ENCODE assay signal across 14 mouse cellular contexts in the genomic region with DNA sequence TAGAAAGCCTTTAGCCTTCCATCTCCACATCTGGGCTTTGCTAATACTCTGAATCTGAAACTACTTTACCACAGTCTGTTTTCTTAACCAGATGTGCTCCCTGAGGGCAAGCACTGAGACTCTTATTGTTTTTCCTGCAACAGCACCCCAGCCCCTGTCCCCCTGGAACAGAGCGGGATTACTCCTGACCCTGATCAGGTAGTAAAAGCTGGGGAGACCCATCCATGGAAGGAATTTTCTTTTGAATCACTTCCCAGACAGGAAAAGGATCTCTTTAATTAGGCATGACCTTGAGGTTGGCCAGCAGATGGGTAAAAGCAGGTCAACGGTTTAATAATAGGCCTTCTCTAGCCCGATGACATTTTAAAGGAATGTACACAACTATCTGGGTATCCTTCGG.
"Had no signal": no experiment of that assay in that cellular context is flagged by ENCODE, and none has a peak within 500 bp of the region (broad histone marks: within the 10 kb centered on the region; RNA-seq: fewer than 3 reads in every experiment).

No protein-coding gene starts in this region.

- H3K4me2 ChIP-seq: limb, embryonic 15.5 days; liver, embryonic 12.5 days; lung, embryonic 14.5 days; stomach, embryonic 15.5 days had no signal

- ATAC-seq: liver, embryonic 12.5 days had no signal

- H3K4me1 ChIP-seq: limb, embryonic 15.5 days; liver, embryonic 12.5 days; midbrain, embryonic 10.5 days; stomach, embryonic 15.5 days had no signal

- H3K9me3 ChIP-seq: limb, embryonic 15.5 days; liver, embryonic 12.5 days; midbrain, embryonic 10.5 days; stomach, embryonic 15.5 days had no signal

- H3K4me3 ChIP-seq: limb, embryonic 15.5 days; liver, embryonic 12.5 days; midbrain, embryonic 10.5 days; myocyte; stomach, embryonic 15.5 days had no signal

- H3K27ac ChIP-seq: limb, embryonic 15.5 days; liver, embryonic 12.5 days; midbrain, embryonic 10.5 days; stomach, embryonic 15.5 days had no signal

- DNase-seq: kidney, postnatal 14 days; left cerebral cortex, postnatal 4 days; lung, embryonic 14.5 days; lung, postnatal 10 days; lung, postnatal 4 days; midbrain, embryonic 14.5 days; right cerebral cortex, postnatal 14 days; thymus, adult 2 months; thymus, postnatal 25 days had no signal

- H3K36me3 ChIP-seq: limb, embryonic 15.5 days; liver, embryonic 12.5 days; midbrain, embryonic 10.5 days; stomach, embryonic 15.5 days had no signal

- H3K27me3 ChIP-seq: limb, embryonic 15.5 days; liver, embryonic 12.5 days; stomach, embryonic 15.5 days had no signal

- H3K9ac ChIP-seq: limb, embryonic 15.5 days; liver, embryonic 12.5 days; lung, embryonic 14.5 days; stomach, embryonic 15.5 days had no signal
